Mouse (Mus musculus): ENCODE measurements around the gene Evpl. TPM values are rescaled to one million over a fixed set of nuclear protein-coding genes. Genes with fewer than 3 reads are reported as not detected.

Gene Evpl
- polyA plus RNA-seq, 1 experiment, result 0.16 TPM

- H3K4me3 ChIP-seq (ENCODE audit: insufficient read depth, low read depth, low read length), result no peak overlapping the region
- peaks cover 26% of the 10 kb centered on the region for H3K4me1 ChIP-seq (ENCODE audit: control insufficient read depth, insufficient read depth, insufficient read length, low read length)
- H3K27ac ChIP-seq (replicated peaks; ENCODE audit: low read depth, low read length), result peak overlapping the region; percentile 19
Observed at GRCm38 (mm10) chr11:116185836-116186235, 52.0 kb downstream of the Evpl start.

GRCm38 (mm10) chr11:116178411-116179121 is 59.3 kb downstream of the Evpl start:
- no peaks in the 10 kb centered on the region for H3K4me1 ChIP-seq (ENCODE audit: control insufficient read depth, insufficient read depth, insufficient read length, low read length)
- H3K4me3 ChIP-seq (ENCODE audit: insufficient read depth, low read depth, low read length), result no peak overlapping the region
- no peak overlapping the region for H3K27ac ChIP-seq (replicated peaks; ENCODE audit: low read depth, low read length)

- Histone ChIP-seq H3K4me1 (ENCODE audit: control insufficient read depth, insufficient read depth, insufficient read length, low read length) (no peaks in the 10 kb centered on the region), H3K4me3 (ENCODE audit: insufficient read depth, low read depth, low read length) (no peak overlapping the region), H3K27ac (replicated peaks; ENCODE audit: low read depth, low read length) (no peak overlapping the region)
Observed at GRCm38 (mm10) chr11:116176010-116176409, 61.9 kb downstream of the Evpl start.

- Histone ChIP-seq H3K4me1 (ENCODE audit: control insufficient read depth, insufficient read depth, insufficient read length, low read length) (no peaks in the 10 kb centered on the region), H3K27ac (replicated peaks; ENCODE audit: low read depth, low read length) (no peak overlapping the region), H3K4me3 (ENCODE audit: insufficient read depth, low read depth, low read length) (no peak overlapping the region)
Observed at GRCm38 (mm10) chr11:116174775-116175448, 63.0 kb downstream of the Evpl start.

GRCm38 (mm10) chr11:116171959-116172358 is 65.9 kb downstream of the Evpl start:
- no peaks in the 10 kb centered on the region for H3K4me1 ChIP-seq (ENCODE audit: control insufficient read depth, insufficient read depth, insufficient read length, low read length)
- H3K4me3 ChIP-seq (ENCODE audit: insufficient read depth, low read depth, low read length), result no peak overlapping the region
- H3K27ac ChIP-seq (replicated peaks; ENCODE audit: low read depth, low read length), result no peak overlapping the region

Other genes with a start within 250 kb of the Evpl start
- gene Galk1, start 225.4 kb downstream of the Evpl start, polyA plus RNA-seq (2012; ENCODE audit: insufficient read depth, insufficient read length, missing spikeins), result 9.6 and 12.4 TPM in 2 replicates
- 85.7 and 112 TPM in 2 replicates for gene H3f3b, start 210.1 kb downstream of the Evpl start, polyA plus RNA-seq (2012; ENCODE audit: insufficient read depth, insufficient read length, missing spikeins)
- 2.9 and 4.0 TPM in 2 replicates for gene Unk, start 207.8 kb downstream of the Evpl start, polyA plus RNA-seq (2012; ENCODE audit: insufficient read depth, insufficient read length, missing spikeins)
- not detected in 2 replicates for gene Unc13d, start 160.1 kb downstream of the Evpl start, polyA plus RNA-seq (2012; ENCODE audit: insufficient read depth, insufficient read length, missing spikeins)
- gene Wbp2, start 151.1 kb downstream of the Evpl start, polyA plus RNA-seq (2012; ENCODE audit: insufficient read depth, insufficient read length, missing spikeins), result 73.7 and 124 TPM in 2 replicates
- 4.6 and 8.3 TPM in 2 replicates for gene Trim47, start 110.9 kb downstream of the Evpl start, polyA plus RNA-seq (2012; ENCODE audit: insufficient read depth, insufficient read length, missing spikeins)
- gene Trim65, start 106.9 kb downstream of the Evpl start, polyA plus RNA-seq (2012; ENCODE audit: insufficient read depth, insufficient read length, missing spikeins), result 5.9 and 8.3 TPM in 2 replicates
- 99.5 and 121 TPM in 2 replicates for gene Mrpl38, start 99.2 kb downstream of the Evpl start, polyA plus RNA-seq (2012; ENCODE audit: insufficient read depth, insufficient read length, missing spikeins)
- gene Fbf1, start 69.9 kb downstream of the Evpl start, polyA plus RNA-seq (2012; ENCODE audit: insufficient read depth, insufficient read length, missing spikeins), result 3.8 and 5.3 TPM in 2 replicates
- 4.3 and 7.6 TPM in 2 replicates for gene Ten1, start 39.2 kb downstream of the Evpl start, polyA plus RNA-seq (2012; ENCODE audit: insufficient read depth, insufficient read length, missing spikeins)
- 223 and 402 TPM in 2 replicates for gene Acox1, start 39.0 kb downstream of the Evpl start, polyA plus RNA-seq (2012; ENCODE audit: insufficient read depth, insufficient read length, missing spikeins)
- 23.4 and 31.3 TPM in 2 replicates for gene Srp68, start 36.1 kb upstream of the Evpl start, polyA plus RNA-seq (2012; ENCODE audit: insufficient read depth, insufficient read length, missing spikeins)
- gene Galr2, start 42.9 kb upstream of the Evpl start, polyA plus RNA-seq (2012; ENCODE audit: insufficient read depth, insufficient read length, missing spikeins), result not detected in 2 replicates
- 61.2 and 74.2 TPM in 2 replicates for gene Exoc7, start 69.2 kb upstream of the Evpl start, polyA plus RNA-seq (2012; ENCODE audit: insufficient read depth, insufficient read length, missing spikeins)
- not detected in 2 replicates for gene Foxj1, start 97.3 kb upstream of the Evpl start, polyA plus RNA-seq (2012; ENCODE audit: insufficient read depth, insufficient read length, missing spikeins)
- gene Rnf157, start 175.0 kb upstream of the Evpl start, polyA plus RNA-seq (2012; ENCODE audit: insufficient read depth, insufficient read length, missing spikeins), result 0.67 TPM in 1 of 2 replicates, not detected in the other
- 29.8 and 38.4 TPM in 2 replicates for gene Ubald2, start 196.0 kb upstream of the Evpl start, polyA plus RNA-seq (2012; ENCODE audit: insufficient read depth, insufficient read length, missing spikeins)
- not detected in 2 replicates for gene Qrich2, start 228.2 kb upstream of the Evpl start, polyA plus RNA-seq (2012; ENCODE audit: insufficient read depth, insufficient read length, missing spikeins)